Mouse (Mus musculus): ENCODE results near the gene Mthfd1l.

The Mthfd1l gene

DNA sequence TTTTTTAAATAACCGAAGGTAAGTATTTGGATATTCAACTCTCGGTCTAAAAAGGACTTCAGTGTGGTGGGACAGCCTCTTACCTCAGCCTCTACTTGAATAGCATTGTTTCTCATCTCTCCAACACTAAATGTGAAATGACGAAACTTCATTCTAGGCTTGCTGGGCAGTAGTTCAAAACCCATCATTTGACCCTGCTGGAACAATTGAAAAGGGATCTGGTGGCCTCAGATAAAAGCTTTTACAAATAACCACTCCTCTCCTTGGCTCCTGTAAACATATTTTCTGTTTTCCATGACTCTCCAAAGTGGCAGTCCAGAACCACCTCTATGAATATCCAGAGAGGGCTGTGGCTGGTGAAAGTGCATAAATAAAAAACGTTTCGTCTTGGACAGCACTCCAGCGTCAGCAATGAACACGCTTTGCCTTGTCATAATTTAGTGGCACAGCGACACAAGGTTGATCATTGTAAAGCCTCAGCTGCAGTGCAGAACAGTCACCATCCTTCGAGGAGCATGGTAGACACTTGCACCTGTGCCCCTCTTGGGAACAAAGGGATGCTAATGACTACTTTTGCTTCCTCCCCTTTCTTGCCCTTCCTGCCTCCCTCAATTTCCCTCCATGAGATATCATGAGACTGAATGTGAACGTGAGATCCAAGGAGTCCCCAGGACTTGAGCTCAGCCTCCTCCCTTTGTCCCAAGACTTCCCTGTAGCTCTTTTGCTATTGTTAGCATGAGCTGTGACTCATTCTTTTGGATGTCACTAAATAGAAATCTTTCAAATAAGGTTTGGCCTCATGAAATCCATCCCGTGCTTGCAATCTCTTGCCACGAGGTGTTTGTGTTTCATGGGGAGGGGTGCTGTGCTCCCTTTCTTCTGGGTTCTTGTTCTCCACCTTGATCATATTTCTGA, 179.2 kb downstream of the Mthfd1l start:
- no peak for DNase-seq (ENCODE audit: low read depth, low spot score)

DNA sequence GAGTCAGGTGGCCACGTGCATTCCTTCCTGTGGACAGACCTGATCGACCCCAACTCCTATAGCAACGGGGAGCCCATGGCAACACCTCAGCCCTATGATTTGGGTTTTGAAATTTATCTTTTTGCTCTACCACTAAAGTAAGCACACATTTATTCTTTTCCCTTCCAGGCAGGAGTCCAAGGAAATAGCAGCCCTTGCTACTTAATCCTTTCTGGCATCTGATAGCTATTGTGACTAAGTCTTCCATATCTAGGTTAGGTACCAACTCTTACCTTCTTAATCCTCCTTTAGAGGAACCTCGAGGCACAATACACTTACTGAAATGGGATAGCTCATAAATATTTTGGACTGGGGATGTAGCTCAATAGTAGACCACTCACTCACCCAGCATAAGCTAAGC, 180.1 kb downstream of the Mthfd1l start:
- DNase-seq (ENCODE audit: low read depth, low spot score): no peak

DNA sequence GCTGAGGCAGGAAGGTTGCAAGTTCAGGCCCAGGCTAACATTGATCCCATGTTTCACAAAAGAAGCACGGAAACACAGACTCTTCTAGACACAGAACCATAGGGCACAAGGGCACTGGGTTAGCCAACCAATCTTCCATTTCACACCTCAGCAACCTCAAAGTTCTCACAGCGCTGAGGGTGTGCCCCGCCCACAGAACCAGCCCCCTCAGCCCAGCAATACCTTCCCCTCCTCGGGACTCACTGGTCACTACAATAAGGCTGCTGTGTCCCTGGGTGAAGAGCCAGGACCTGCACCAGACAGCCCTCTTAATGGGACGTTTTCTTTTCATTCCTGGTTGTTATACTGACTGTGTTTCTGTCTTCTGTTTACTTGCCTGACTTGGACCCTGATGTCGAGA, 181.1 kb downstream of the Mthfd1l start:
- no peak for DNase-seq (ENCODE audit: low read depth, low spot score)

DNA sequence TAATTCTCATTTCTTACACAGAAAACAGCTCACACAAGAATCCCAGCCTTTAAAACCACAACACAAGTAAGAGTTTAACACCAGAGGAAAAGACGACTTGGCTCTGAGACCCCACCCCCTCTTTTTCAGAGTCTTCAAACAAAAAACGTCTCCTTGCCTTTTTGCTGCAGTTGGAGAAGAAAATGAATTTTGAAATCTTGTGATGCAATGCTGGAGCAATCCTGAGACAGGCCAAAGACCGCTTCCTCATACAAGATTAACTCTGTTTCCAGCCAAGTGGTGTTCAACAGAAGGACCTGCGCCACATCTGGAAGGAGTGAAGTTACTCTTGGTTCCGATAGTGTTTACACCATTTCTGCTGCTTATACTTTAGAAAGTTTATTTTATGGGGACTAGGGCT, 182.6 kb downstream of the Mthfd1l start:
- no peak for DNase-seq (ENCODE audit: low read depth, low spot score)

DNA sequence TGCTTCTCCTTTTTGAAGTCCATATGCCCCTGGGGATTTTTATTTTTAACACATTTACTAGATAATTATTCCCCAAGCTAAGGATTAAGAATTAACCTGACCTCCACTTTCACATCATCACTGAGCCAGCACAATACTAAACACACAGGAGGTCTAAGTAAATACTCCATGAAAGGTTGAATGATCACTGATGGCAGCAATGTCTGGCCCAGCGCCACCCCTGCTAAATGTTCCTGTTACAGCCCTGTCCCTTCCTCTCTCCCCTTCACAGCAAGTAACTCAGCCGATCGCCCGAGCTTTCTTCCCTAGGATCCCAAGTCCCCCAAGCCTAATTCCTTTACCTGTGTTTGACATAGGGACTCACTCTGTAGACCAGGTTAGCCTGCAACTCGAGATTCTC, 185.6 kb downstream of the Mthfd1l start:
- no peak for DNase-seq (ENCODE audit: low read depth, low spot score)

DNA sequence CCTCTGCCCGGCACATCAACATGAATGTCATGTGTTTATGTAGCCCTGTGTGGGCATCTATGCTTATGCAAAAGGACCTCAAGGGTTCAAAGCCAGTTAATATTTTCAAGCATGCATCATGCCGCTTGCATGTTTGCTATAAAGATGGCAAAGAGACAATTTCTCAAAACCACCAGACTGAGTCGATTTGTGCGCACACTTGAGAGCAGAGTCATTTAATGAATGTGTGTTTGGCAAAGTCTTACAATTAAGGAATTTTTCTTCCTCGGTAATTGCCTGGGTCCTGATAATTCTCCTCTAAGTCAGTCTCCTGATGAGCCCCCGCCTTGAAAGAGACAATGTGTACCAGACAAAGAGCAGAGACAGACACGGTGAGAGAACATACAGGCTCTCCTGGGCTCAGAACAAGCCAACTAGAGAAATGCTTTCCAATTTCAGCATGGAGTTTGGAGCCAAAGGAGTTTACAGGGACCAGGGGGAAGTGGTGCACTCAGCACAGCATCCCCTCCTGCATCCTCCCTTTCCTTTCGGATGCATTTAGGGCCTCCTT, 186.7 kb downstream of the Mthfd1l start:
- DNase-seq (ENCODE audit: low read depth, low spot score): no peak

DNA sequence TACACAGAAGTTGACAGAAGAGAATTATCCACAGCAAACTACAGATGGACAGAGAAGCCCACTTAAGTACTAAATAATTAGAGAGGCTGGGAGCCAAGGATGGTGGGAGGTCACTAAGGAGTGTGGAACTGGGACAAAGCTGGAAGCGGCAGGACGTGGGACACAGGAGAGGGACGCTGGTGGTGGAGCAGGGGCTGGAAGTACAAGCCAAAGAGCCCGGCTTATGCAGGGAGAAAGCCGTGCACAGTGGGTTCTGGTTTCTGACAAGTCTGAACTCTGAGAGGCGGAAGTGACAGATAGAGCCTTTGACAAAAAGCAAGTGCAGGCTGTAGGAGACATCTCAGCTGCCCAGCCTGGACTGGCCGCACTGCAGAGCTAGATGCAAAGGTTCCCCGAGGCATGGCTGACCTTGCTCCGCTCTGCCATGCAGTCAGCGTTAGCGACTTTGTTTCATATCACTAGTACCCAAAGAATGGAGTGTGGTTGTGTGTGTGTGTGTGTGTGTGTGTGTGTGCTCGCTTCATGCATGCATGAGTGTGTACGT, 187.4 kb downstream of the Mthfd1l start:
- DNase-seq (ENCODE audit: low read depth, low spot score): no peak

DNA sequence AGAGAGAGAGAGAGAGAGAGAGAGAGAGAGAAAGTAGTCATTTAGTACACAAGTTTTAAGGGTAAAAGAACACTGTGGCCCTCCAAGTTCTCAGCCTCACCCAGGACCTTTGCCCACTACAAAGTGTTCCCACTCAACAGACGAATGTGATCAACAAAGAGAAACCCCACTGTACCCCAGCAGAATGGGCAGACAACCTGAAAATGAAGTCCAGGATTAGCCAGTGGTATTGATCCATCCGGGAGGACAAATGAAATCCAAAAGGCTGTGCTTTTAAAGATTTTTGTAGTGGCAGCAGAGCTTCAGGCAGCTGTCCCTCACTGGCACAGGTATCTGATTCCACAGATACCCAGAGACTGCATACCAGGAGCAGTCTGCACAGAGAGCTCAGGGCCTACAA, 189.1 kb downstream of the Mthfd1l start:
- no peak for DNase-seq (ENCODE audit: low read depth, low spot score)

DNA sequence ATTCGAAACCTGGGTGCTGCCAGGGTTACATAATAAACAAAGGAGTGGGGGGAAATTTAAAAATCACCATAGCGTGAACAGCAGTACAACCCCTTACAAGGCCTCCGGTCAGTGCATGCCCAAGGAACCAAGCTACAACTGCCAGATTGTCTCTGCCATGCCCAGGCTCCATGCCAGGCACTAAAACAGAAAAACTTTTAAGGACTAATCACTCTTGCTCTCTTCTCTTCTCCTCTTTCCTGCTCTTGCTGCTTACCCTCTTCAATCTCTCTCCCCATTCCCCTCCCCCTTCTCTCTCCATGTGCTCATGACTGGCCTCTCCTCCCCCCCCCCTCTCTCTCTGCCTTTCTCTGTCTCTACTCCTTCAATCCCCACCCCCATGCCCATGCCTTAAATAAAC, 190.1 kb downstream of the Mthfd1l start:
- no peak for DNase-seq (ENCODE audit: low read depth, low spot score)

DNA sequence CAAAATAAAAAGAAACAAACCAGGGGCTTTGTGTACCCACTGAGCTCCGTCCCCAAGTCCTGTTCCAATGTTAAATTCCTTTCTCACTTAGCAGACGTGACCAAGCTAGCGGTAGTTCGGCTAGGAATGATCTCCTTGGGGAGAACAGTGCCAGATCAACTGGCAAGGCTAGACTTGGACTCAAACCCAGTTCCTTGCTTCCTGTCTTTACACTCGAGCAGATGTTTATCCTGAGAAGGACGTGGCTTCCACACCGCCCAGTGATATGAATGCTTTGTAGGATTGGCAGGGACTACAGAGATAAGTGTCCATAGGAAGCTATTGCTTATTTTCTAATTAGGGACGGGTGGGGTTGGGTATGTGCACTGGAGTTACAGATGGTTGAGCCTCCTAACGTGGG, 191.8 kb downstream of the Mthfd1l start:
- no peak for DNase-seq (ENCODE audit: low read depth, low spot score)

DNA sequence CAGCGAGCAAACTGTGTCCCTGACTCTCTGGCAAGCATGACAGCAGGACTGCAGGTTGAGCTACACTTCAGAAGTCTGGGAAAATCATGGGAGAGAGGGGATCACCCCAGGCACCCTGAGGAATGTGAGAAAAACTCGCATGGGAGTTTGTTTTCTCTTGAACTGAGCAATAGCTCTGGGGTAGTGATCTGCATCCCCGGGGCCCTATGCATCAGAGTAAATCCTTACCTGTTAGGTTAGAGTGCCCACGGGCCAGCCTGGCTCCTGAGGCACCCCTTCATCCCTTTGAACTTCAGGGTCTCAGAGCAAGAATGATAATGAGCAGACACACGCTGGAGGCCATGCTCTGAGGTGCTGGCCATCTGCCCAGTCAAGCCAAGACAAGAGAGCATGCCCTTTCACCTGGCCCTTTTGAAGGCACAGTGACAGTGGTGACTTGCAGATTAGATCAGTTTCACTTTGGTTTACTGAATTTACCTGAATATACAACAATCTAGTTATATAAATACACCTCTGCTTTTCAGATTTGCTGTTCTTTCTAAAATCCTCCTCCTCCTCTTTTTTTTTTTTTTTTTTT, 195.4 kb downstream of the Mthfd1l start:
- DNase-seq (ENCODE audit: low read depth, low spot score): no peak

DNA sequence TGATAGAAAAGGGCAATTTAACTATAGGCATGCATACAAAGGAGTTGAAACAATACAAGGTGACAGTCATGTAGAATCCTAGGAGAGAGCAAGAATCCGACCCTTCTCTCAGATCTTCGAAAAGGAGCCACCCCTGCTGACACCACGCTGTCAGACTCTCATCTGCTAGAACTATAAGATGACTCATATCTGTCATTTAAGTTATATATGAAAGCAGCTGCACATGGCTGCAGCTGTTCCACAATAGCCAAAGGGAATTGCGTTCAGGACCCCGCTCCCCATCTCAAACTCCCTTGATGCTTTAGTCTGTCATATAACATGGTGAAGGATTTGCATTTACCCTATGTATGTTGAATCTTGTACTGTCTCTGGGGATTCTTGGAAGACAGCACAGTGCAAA, 201.3 kb downstream of the Mthfd1l start:
- no peak for DNase-seq (ENCODE audit: low read depth, low spot score)

DNA sequence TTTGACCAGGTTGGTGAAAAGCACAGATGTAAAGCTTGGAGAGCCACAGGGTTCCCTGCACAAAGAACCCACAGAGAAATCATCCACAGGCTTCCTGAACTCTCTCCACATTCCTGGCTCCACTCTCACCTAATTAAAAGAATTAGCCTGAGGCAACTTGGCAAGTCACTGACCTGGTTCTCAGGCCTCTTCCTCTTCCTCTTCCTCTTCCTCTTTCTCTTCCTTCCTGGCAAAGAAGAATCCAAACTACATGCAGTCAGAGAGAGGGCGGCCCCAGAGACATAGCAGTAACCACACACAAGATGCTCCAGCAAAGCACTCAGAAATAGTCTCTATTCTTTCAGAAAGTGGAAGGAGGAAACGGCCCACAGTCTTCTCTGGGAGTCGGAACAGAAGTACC, 201.8 kb downstream of the Mthfd1l start:
- DNase-seq (ENCODE audit: low read depth, low spot score): no peak

DNA sequence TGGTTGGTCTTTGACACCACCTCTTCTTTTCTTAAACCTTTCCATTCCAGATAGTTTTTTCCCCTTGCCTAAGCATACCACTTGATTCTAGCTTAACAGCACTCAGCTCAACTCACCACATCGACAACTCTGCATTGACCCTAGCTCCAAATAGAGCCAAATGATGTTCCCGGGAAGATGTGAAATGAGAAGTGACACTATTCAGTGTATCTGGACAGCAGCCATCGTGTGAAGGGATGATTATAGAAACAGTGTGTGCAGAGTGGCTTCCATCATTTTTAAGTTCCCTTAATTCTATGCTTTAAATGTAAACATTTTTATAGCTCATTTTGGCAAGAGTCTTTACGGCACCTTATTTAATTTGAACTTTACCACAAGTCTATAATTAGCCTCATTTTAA, 204.4 kb downstream of the Mthfd1l start:
- DNase-seq (ENCODE audit: low read depth, low spot score): no peak

DNA sequence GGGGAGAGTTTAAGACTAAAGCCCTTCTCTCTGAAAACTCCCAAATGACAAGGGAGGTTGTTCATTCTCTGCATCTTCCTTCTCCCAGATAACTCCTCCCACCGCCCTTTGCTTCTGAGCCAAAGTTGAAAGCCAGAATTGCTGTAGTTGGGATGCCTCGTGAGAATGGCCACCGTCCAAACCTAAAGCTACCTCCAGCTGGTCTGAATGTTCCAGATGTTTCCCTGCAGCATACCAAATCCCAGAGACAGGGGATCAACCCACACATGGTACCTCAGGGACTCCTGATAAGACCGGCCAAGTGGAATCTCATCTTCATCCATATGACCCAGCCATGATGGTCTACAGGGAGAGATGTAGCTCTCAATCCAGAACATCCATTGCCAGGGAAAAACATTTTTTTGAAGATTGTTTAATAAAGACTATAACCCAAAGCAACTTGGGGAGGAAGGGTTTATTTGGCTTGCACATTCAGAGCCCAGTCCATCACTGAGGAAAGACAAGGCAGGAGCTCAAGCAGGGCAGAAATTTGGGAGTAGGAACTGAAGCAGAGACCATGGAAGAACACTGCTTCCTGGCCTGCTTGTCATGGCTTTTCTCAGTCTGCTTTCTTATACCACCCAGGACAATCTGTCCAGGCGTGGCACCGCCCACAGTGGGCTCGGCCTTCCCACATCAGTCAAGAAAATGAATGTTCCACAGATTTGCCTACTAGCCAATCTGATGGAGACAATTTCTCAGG, 206.3 kb downstream of the Mthfd1l start:
- no peak for DNase-seq (ENCODE audit: low read depth, low spot score)

DNA sequence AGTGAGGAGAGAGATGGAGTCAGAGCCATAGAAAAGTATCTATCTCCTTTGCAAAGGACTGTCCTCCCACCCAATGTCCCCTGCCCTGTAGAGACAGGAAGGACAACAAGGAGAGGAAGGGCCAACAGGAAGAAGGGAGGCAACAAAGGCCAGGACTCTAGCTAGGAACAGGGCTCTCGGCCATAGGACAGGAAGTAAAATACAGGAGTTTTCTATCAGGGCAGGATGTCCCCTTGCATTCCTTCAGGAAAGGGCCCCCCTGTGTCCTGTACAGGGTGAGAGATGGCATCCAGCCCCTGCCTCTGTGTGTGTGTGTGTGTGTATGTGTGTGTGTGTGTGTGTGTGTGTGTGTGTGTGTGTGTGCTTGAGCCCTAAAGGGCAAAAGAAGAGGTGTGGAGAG, 209.0 kb downstream of the Mthfd1l start:
- DNase-seq (ENCODE audit: low read depth, low spot score): no peak

DNA sequence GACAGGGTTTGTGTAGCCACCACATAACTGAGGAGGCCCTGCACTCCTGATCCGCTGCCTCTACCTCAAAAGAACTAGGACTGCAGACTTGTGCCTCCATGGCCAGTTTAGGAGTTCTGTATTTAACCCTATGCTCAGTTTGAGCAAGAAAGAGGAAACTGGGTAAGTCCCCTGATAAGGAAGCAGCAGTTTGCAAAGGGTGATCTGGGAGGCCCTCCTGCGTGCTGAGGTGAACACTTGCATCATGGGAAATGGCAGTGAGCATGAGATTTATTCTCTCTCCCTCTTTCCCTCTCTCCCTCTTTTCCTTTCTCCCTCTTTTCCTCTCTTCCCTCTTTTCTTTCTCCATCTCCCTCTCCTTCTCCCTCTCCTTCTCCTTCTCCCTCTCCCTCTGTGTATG, 209.5 kb downstream of the Mthfd1l start:
- no peak for DNase-seq (ENCODE audit: low read depth, low spot score)

DNA sequence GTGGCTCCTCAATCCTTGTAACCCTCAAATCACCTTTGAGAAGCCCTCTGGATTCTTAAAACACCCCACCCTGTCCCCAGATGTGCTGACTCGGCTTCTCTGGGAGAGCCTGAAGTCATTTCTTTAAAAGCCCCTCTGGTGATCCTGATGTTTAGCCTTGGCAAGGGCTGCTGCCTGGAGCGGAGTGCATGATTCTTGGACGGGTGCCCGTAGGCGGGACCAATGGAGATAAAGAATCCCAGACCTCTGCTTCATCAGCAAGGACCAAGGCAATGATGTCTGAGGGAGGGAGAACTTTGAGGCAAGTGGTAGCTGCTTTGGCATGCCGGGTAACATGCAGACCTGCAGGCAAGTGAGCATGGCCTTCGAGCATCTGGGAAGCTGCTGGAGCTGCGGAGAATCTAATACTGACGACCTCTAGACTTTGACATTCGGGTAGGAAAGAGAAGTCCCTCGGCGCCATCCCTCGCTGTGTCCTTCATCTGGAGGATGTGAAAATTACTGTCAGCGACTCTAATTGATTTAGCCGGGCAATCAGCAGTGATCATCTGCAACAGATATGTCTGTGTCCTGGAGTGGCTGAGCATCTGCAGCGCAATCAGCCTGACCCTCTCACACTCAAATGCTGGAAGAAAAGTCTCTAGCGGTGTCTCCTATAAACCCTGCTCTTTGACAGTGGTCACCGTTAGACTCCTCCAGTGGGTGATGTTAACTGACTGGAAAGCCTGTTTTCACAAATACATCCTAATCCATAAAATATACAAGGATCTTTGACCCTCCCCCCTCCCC, 215.9 kb downstream of the Mthfd1l start:
- no peak for DNase-seq (ENCODE audit: low read depth, low spot score)

DNA sequence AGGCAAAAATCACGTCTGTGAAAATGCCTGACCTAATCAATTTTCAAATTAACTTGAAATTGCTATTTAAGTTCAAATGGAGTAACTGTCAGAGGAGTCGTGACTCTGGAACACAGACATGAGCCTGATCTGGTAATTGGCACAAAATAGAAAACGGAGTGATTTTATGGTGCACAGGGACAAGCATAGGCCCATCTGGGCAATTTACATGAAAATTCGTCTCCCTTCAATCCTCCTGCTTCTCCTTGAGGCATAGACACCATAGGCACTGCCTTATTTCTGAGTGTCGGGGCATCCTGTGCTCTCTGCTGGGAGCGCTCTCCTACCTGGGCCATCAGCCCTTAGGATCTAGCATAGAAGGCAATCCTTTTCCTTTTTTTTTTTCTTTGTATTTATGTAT, 216.5 kb downstream of the Mthfd1l start:
- no peak for DNase-seq (ENCODE audit: low read depth, low spot score)

DNA sequence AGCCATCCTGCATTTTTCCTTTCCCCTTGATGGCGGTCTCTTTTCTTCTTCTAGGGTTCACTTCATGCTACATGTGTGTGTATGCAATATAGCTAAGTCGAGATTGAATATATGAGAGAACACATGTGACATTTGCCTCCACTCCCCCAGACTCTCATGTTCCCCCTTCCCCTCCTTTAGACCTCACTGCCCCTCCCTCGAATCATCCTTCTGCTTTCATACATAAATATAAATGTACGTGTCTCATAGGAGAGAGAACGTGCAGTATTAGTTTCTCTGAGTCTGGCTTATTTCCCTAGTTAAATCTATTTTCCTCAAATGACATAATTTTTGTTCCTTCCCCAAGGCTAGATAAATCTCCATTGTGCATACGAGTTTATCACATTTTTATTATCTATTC, 226.1 kb downstream of the Mthfd1l start:
- DNase-seq (ENCODE audit: low read depth, low spot score): no peak

DNA sequence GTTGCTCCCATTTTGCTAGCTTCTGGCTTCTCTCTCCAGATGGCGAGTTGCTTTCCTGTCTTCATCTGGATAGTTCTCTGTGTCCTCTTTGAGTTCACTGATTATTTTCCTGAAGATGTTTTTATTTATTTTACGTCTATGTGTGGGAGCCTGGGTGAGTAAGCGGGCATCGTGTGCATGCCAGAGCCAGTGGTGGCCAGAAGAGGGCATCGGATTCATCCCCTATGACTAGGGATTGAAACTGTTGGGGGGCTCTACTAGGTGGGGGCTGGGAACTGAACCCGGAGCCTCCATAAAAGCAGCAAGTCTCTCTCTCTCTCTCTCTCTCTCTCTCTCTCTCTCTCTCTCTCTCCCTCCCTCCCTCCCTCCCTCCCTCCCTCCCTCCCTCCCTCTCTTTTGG, 227.0 kb downstream of the Mthfd1l start:
- DNase-seq (ENCODE audit: low read depth, low spot score): no peak
